Mouse (Mus musculus): ENCODE data around the gene Ccdc110. TPM values are rescaled to one million over a fixed set of nuclear protein-coding genes. Genes with fewer than 3 reads are reported as not detected.

The Ccdc110 gene
- polyA plus RNA-seq (2017; shearing (Covaris generic)), result not detected

GRCm38 (mm10) chr8:45934582-45935014, at the start of gene Ccdc110:
Ccdc110 (plus strand) TSS chr8:45934619.

GRCm38 (mm10) chr8:45885202-45885685, 49.2 kb upstream of the Ccdc110 start, which contains the start of gene Pdlim3:
Pdlim3 (plus strand) TSS chr8:45885461.

GRCm38 (mm10) chr8:45975126-45975836, 40.9 kb downstream of the Ccdc110 start, which contains the start of the genes 1700029J07Rik and Ufsp2:
1700029J07Rik (minus strand) TSS chr8:45975252.
Ufsp2 (plus strand) TSS chr8:45975528.

Other genes starting within 250 kb of the Ccdc110 start
- 0.17 TPM for gene Pdlim3, start 49.2 kb upstream of the Ccdc110 start, polyA plus RNA-seq (2017; shearing (Covaris generic))
- 3.5 TPM for gene 1700029J07Rik, start 40.6 kb downstream of the Ccdc110 start, polyA plus RNA-seq (2017; shearing (Covaris generic))
- 21.9 TPM for gene Ufsp2, start 40.9 kb downstream of the Ccdc110 start, polyA plus RNA-seq (2017; shearing (Covaris generic))
- 0.29 TPM for gene Lrp2bp, start 64.7 kb downstream of the Ccdc110 start, polyA plus RNA-seq (2017; shearing (Covaris generic))
- 32.7 TPM for gene Ankrd37, start 71.1 kb downstream of the Ccdc110 start, polyA plus RNA-seq (2017; shearing (Covaris generic))
- 19.8 TPM for gene Cfap97, start 217.2 kb downstream of the Ccdc110 start, polyA plus RNA-seq (2017; shearing (Covaris generic))
- 18.2 TPM for gene Snx25, start 217.5 kb downstream of the Ccdc110 start, polyA plus RNA-seq (2017; shearing (Covaris generic))

All from effector memory CD4-positive, alpha-beta T cell, adult 7 months (primary cell).